10 mouse cellular contexts compared by ENCODE assay signal in the genomic region with DNA sequence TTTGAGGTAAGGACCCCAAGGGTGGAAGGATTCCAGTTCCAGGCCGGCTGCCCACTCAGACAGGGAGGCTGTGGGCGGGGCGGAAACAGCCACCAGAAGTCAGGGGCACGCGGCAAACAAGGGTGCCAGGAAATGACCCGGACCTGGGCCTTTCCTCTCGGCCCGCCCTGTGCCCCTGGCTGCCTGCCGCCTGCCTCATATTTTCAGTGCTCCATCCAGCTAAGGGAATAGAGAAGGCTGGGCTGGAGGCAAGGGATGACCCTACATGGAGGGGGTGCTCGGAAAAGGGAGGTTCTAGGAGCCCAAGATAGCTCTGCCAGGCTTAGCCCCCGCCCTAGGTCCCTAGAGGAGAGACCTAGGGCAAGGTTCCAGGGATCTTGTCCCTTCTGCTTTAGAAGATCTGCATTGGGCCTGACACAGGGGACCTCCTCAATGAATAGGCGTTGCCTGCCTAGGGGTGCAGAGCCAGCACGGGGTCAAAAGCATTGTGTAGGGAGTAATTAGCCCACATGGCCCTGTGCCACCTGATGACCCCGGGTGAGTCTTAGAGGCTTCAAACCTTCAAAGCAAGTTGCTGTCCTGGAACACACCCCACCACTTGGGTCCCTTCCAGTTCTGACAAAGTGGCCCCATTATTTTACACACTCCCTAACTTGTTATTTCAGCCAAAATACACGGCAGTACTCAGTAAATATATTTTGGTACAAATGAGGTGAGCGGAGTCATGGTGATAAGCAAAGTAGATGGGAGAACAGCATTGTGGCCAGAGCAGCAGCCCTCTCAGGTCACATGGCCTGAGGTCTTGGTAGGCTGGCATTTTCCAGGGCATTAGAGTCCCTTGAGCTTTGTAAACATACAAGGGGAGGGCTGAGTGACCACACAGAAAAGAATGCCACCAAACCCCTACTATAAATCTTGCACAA. TPM values are rescaled to one million over a fixed set of nuclear protein-coding genes. Genes with fewer than 3 reads are reported as not detected.
A peak's percentile ranks its signal among the peaks of the same experiment; 100 is the strongest.
DNase-seq lines count a peak whose midpoint lies in the region; ATAC-seq and TF ChIP-seq lines count a peak whose summit lies in the region.
"Had no signal": no experiment of that assay in that cellular context is flagged by ENCODE, and none has a peak within 500 bp of the region (broad histone marks: within the 10 kb centered on the region; RNA-seq: fewer than 3 reads in every experiment).

No protein-coding gene starts in this region.

- 40% methylated on average over 16 of the region's 16 CpGs for WGBS in heart, adult 2 months
- WGBS in kidney, embryonic 15.5 days = 52% methylated on average over 16 of the region's 16 CpGs
- WGBS in stomach, embryonic 15.5 days = 61% methylated on average over 16 of the region's 16 CpGs

- H3K27ac ChIP-seq in heart, adult 2 months = peak overlapping the region; percentile 49
- peak overlapping the region; percentile 61 for H3K27ac ChIP-seq in kidney, embryonic 15.5 days
- H3K27ac ChIP-seq in stomach, embryonic 15.5 days = peak overlapping the region; percentile 78; the same call in 1 of the 2 replicates

- intact Hi-C loops in heart, adult 2 months (cut with DNase I) = loop anchor here (2.0 kb wide), 1 partner anchor 16 kb away; no protein-coding TSS in a partner anchor

- no peaks in the 10 kb centered on the region for H3K79me2 ChIP-seq in heart, adult 2 months (replicated peaks; ENCODE audit: control insufficient read depth, insufficient read depth, low read length)

- no peak for TF ChIP-seq POLR2A in heart, adult 2 months (IDR thresholded peaks at IDR 0.05; ENCODE audit: insufficient read depth, low read depth, low read length)

- no peaks in the 10 kb centered on the region for H3K27me3 ChIP-seq in heart, adult 2 months (ENCODE audit: control insufficient read depth, insufficient read depth, low read length)
- no peaks in the 10 kb centered on the region for H3K27me3 ChIP-seq in kidney, embryonic 15.5 days
- H3K27me3 ChIP-seq in stomach, embryonic 15.5 days (replicated peaks) = no peaks in the 10 kb centered on the region

- DNase-seq in ovary, postnatal 36 days (ENCODE audit: low spot score) = peak; percentile 31
- DNase-seq in ovary, postnatal 10 days (ENCODE audit: low spot score) = no peak
- peak; percentile 72 to 80 for DNase-seq in heart, adult 2 months
- DNase-seq in cerebellum, adult 9-11 months = no peak
- no peak for DNase-seq in right cerebral cortex, adult 18-20 months
- DNase-seq in thymus, postnatal 4 days = no peak

- H3K4me3 ChIP-seq in heart, adult 2 months = no peak overlapping the region
- H3K4me3 ChIP-seq in kidney, embryonic 15.5 days (replicated peaks) = no peak overlapping the region
- H3K4me3 ChIP-seq in stomach, embryonic 15.5 days (replicated peaks) = no peak overlapping the region

- peaks cover 9% of the 10 kb centered on the region for H3K4me1 ChIP-seq in heart, adult 2 months (ENCODE audit: control insufficient read depth, insufficient read depth, low read length)
- H3K4me1 ChIP-seq in kidney, embryonic 15.5 days = peaks cover 48% of the 10 kb centered on the region
- H3K4me1 ChIP-seq in stomach, embryonic 15.5 days = peaks cover 17% of the 10 kb centered on the region; the same call in 1 of the 2 replicates

- no peak for TF ChIP-seq CTCF in heart, adult 2 months (IDR thresholded peaks at IDR 0.05)

- no peaks in the 10 kb centered on the region for H3K9me3 ChIP-seq in kidney, embryonic 15.5 days (replicated peaks)
- H3K9me3 ChIP-seq in stomach, embryonic 15.5 days = no peaks in the 10 kb centered on the region

- no peak for ATAC-seq in kidney, embryonic 15.5 days (replicated peaks; ENCODE audit: low FRiP score)
- no peak for ATAC-seq in stomach, embryonic 15.5 days (ENCODE audit: insufficient read depth, low FRiP score, low read depth)
- ATAC-seq: forebrain, embryonic 14.5 days had no signal

- no peaks in the 10 kb centered on the region for H3K36me3 ChIP-seq in heart, adult 2 months (ENCODE audit: control insufficient read depth, insufficient read depth, low read length)
- H3K36me3 ChIP-seq in kidney, embryonic 15.5 days = no peaks in the 10 kb centered on the region
- H3K36me3 ChIP-seq in stomach, embryonic 15.5 days = no peaks in the 10 kb centered on the region

- H3K4me2 ChIP-seq in kidney, embryonic 15.5 days = no peak overlapping the region
- H3K4me2 ChIP-seq in stomach, embryonic 15.5 days = no peak overlapping the region

- no peak overlapping the region for H3K9ac ChIP-seq in heart, adult 2 months (ENCODE audit: low read depth, low read length)
- no peak overlapping the region for H3K9ac ChIP-seq in kidney, embryonic 15.5 days
- H3K9ac ChIP-seq in stomach, embryonic 15.5 days = no peak overlapping the region

- TF ChIP-seq EP300 in heart, adult 2 months (IDR thresholded peaks at IDR 0.05; ENCODE audit: insufficient read depth, low read depth, low read length) = peak; percentile 30; the same call in 1 of the 2 replicates

RNA-seq across cellular contexts. Expression of gene Itga3, which starts 12.5 kb away (rescaled TPM):
- 10 to 100 TPM; 10.4 to 10.6 TPM for total RNA-seq in heart, adult 2 months (2021)
- polyA plus RNA-seq in heart, adult 2 months (2012; rRNA removed) = 11.4 and 13.8 TPM in 2 replicates
- polyA plus RNA-seq in kidney, embryonic 15.5 days (2015; fragmentation: Nextera tagmentation; extraction: Ambion mirVana) = 21.0 and 22.9 TPM in 2 replicates
- 23.8 and 24.1 TPM in 2 replicates for polyA plus RNA-seq in stomach, embryonic 15.5 days (2015; fragmentation: Nextera tagmentation; extraction: Ambion mirVana)

RNA-seq across cellular contexts. Expression of gene Dlx3, which starts 30.8 kb away (rescaled TPM):
- total RNA-seq in heart, adult 2 months (2021) = not detected
- polyA plus RNA-seq in heart, adult 2 months (2012; rRNA removed) = not detected in 2 replicates
- polyA plus RNA-seq in kidney, embryonic 15.5 days (2015; fragmentation: Nextera tagmentation; extraction: Ambion mirVana) = 0.78 and 2.5 TPM in 2 replicates
- 1.9 and 2.0 TPM in 2 replicates for polyA plus RNA-seq in stomach, embryonic 15.5 days (2015; fragmentation: Nextera tagmentation; extraction: Ambion mirVana)
- total RNA-seq: left cerebral cortex, postnatal 25 days had no signal
- polyA plus RNA-seq: forebrain, embryonic 14.5 days had no signal

RNA-seq across cellular contexts. Expression of gene Pdk2, which starts 48.0 kb away (rescaled TPM):
- 100 to 1,000 TPM; 393 to 479 TPM for total RNA-seq in heart, adult 2 months (2021)
- polyA plus RNA-seq in heart, adult 2 months (2012; rRNA removed) = 518 and 592 TPM in 2 replicates
- polyA plus RNA-seq in kidney, embryonic 15.5 days (2015; fragmentation: Nextera tagmentation; extraction: Ambion mirVana) = 49.4 and 56.2 TPM in 2 replicates
- polyA plus RNA-seq in stomach, embryonic 15.5 days (2015; fragmentation: Nextera tagmentation; extraction: Ambion mirVana) = 30.2 and 35.1 TPM in 2 replicates

RNA-seq across cellular contexts. Expression of gene Dlx4, which starts 56.9 kb away (rescaled TPM):
- not detected for total RNA-seq in heart, adult 2 months (2021)
- polyA plus RNA-seq in heart, adult 2 months (2012; rRNA removed) = 0.04 TPM in 1 of 2 replicates, not detected in the other
- polyA plus RNA-seq in kidney, embryonic 15.5 days (2015; fragmentation: Nextera tagmentation; extraction: Ambion mirVana) = not detected in 2 replicates
- polyA plus RNA-seq in stomach, embryonic 15.5 days (2015; fragmentation: Nextera tagmentation; extraction: Ambion mirVana) = 0.46 and 0.58 TPM in 2 replicates
- total RNA-seq: left cerebral cortex, postnatal 25 days had no signal
- polyA plus RNA-seq: forebrain, embryonic 14.5 days had no signal

Comparison
In these comparisons a context has a peak if more than half of its experiments do, and no peak if none do; other contexts are left out.
1. DNase-seq: peak in ovary, postnatal 36 days (single experiment) and heart, adult 2 months (2 of 2); none in ovary, postnatal 10 days (single experiment), cerebellum, adult 9-11 months (single experiment), right cerebral cortex, adult 18-20 months (single experiment) and thymus, postnatal 4 days (single experiment).
2. Peak in every context shown above with its lines, with median percentiles within 50 percentile points of each other: H3K27ac ChIP-seq.